Mouse (Mus musculus) lung, postnatal 0 days (tissue): ENCODE data around the gene Slc52a3. TPM values are rescaled to one million over a fixed set of nuclear protein-coding genes. Genes with fewer than 3 reads are reported as not detected.

ENCODE experiments used
- ATAC-seq: fragments of 200-750 bp; cut with Nextera tagmentation; 2 replicates; pipeline ENCODE4 v1.8.0; 2017; ENCODE audit warnings: moderate library complexity
- DNase-seq: peaks from one replicate; pipeline ENCODE4 v3.0.0-alpha.2; 2016; ENCODE audit warnings: low spot score
- H3K27ac ChIP-seq: fragments of 300-500 bp; sonication (generic); 2 replicates; pipeline ENCODE4 v1.5.1; 2014; ENCODE audit warnings: antibody characterized with exemption, mild to moderate bottlenecking, low read length, mixed read lengths
- H3K27me3 ChIP-seq: fragments of 300-500 bp; sonication (generic); replicated peaks from 2 replicates; pipeline ENCODE4 v1.6.1; 2014; ENCODE audit warnings: low read length, mixed read lengths; ENCODE audit not compliant: insufficient read depth
- H3K36me3 ChIP-seq: fragments of 300-500 bp; sonication (generic); 2 replicates; pipeline ENCODE4 v1.6.1; 2014; ENCODE audit warnings: low read length, mixed read lengths; ENCODE audit not compliant: insufficient read depth
- H3K4me1 ChIP-seq: fragments of 300-500 bp; sonication (generic); 2 replicates; pipeline ENCODE4 v1.6.1; 2014; ENCODE audit warnings: antibody characterized with exemption, low read depth, low read length, mixed read lengths; ENCODE audit not compliant: insufficient read depth
- H3K4me2 ChIP-seq: fragments of 300-500 bp; sonication (generic); replicated peaks from 2 replicates; pipeline ENCODE4 v1.6.1; 2014; ENCODE audit warnings: low read depth, mild to moderate bottlenecking, low read length, moderate library complexity, mixed read lengths
- H3K4me3 ChIP-seq: fragments of 300-500 bp; sonication (generic); 2 replicates; pipeline ENCODE4 v1.5.1; 2014; ENCODE audit warnings: low read depth, low read length
- H3K9ac ChIP-seq: fragments of 300-500 bp; sonication (generic); replicated peaks from 2 replicates; pipeline ENCODE4 v1.6.1; 2014; ENCODE audit warnings: low read depth, mild to moderate bottlenecking
- H3K9me3 ChIP-seq: fragments of 300-500 bp; sonication (generic); 2 replicates; pipeline ENCODE4 v1.6.1; 2016; ENCODE audit warnings: low read length, mixed read lengths
- CTCF ChIP-seq: IDR thresholded peaks from 2 replicates; pipeline ENCODE4 v1.5.1; 2016; ENCODE audit warnings: antibody characterized with exemption, mild to moderate bottlenecking
- EP300 ChIP-seq: IDR thresholded peaks from 2 replicates; pipeline ENCODE4 v1.6.1; 2016; ENCODE audit warnings: antibody characterized with exemption, mild to moderate bottlenecking, control low read depth
- WGBS: fragments of 180-500 bp; shearing (Covaris S2); extraction: QIAGEN DNeasy Blood & Tissue Kit; methylation state at CpG from one replicate; pipeline ENCODE4 v1.1.7; 2014; 5-methylcytosine and 5-hydroxymethylcytosine counted together
- polyA plus RNA-seq: library from polyadenylated mRNA; unstranded; fragments of >200 nt; fragmentation: Nextera tagmentation; extraction: Ambion mirVana; gene quantifications from 2 replicates; pipeline ENCODE4 v1.2.1, GENCODE M21; 2015

Gene Slc52a3
- polyA plus RNA-seq, 1 experiment from 2014 or later = 26.0 TPM

DNA sequence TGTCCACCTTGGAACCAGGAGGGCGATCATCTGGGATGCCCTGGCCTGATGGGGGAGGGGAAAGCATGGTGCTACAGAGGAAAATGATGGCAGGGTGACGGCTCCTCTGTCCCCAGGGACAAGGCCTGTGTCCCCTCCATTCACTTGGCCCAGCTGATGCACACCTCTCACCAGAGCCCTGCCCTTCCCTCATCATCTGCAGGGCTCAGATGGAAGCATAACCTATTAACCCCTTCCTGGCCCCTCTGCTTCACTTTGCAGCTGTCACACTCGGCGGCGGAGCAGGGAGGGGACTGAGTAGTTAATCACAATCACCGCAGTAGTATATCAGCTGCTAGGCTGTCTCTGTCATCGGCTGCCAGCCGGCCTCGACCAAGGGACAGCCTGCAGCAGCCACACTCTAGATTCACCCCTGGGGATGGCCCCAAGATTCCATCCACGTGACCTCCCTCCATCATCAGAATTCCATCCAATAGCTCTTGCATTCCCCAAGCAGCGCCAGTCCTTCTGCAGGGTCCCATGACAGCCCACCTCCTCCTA is 28.6 kb downstream of the Slc52a3 start:
- ATAC-seq = no peak
- no peaks in the 10 kb centered on the region for H3K4me1 ChIP-seq
- no peaks in the 10 kb centered on the region for H3K36me3 ChIP-seq
- H3K9ac ChIP-seq = no peak overlapping the region
- no peak for DNase-seq
- 40% methylated on average over 11 of the region's 11 CpGs for WGBS
- no peak overlapping the region for H3K27ac ChIP-seq
- no peaks in the 10 kb centered on the region for H3K9me3 ChIP-seq
- H3K4me2 ChIP-seq = no peak overlapping the region
- H3K4me3 ChIP-seq = no peak overlapping the region
- 0 out of 2 replicates have a peak, but pooled peaks cover 4% of the 10 kb centered on the region for H3K27me3 ChIP-seq
- TF ChIP-seq CTCF (no peak), EP300 (no peak)

DNA sequence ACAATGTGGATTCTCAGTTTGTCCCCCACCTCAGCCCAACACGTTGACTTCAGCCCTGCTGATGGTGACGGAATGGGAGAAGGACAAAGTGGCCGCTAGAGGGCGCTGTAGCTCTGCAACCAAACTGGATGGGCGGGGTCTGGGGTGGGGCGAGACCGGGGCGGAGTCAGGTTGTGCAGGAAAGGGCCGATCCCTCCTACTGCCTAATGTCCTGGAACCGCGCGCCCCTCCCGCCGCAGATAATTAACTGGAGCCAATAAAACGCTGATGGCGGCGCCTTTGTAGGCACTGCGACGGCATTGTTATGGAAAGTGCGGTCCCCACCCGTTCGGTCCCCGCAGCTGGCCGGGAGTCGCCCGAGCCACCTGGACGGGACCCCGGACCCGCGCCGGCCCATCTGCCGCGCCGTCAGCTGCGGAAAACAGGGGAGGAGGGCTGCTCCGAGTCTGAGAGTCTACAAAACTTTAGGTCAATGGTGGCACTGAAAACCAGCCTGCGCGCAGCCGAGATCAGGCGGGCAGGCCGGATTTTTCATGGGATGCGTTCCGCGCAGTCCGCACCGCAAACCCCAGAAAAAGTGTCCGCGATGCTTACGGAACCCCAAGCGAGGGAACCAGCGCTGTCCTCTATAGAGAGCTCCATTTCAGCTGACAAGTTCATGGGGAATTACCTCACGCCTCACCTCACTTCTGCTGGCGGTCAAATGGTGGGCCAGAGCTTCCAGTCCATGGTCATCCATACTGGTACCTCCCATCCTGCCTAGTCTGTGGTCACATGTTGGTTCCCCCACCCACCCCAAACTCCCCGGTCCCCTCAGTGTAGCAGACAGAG is 33.2 kb downstream of the Slc52a3 start:
- 3% methylated on average over 51 of the region's 54 CpGs for WGBS
- Histone ChIP-seq H3K27me3 (0 out of 2 replicates have a peak, but pooled peaks cover 4% of the 10 kb centered on the region), H3K27ac (no peak overlapping the region), H3K36me3 (no peaks in the 10 kb centered on the region), H3K4me2 (peak overlapping the region; percentile 97), H3K4me3 (peak overlapping the region; percentile 54), H3K4me1 (no peaks in the 10 kb centered on the region), H3K9ac (no peak overlapping the region; the same call in 1 of the 2 replicates), H3K9me3 (no peaks in the 10 kb centered on the region)
- TF ChIP-seq CTCF (peak; percentile 94), EP300 (no peak)
- peak; percentile 96 for ATAC-seq
- DNase-seq = peak; percentile 97

DNA sequence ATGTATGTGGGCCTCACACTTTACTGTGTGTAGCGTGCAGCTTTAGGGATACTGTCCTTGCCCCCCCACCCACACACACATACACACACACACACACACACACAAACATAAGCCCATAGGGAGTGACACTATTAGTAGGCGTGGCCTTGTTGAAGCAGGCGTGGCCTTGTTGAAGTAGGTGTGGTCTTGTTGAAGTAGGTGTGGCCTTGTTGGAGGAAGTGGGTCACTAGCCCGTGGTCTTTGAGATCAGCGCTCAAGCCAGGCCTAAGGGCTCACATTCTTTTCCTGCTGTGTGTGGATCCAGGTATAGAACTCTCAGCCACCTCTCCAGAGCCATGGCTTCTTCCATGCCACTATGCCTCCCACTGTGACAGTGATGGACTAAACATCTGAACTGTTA is 34.7 kb downstream of the Slc52a3 start:
- WGBS = 62% methylated on average over 5 of the region's 5 CpGs

DNA sequence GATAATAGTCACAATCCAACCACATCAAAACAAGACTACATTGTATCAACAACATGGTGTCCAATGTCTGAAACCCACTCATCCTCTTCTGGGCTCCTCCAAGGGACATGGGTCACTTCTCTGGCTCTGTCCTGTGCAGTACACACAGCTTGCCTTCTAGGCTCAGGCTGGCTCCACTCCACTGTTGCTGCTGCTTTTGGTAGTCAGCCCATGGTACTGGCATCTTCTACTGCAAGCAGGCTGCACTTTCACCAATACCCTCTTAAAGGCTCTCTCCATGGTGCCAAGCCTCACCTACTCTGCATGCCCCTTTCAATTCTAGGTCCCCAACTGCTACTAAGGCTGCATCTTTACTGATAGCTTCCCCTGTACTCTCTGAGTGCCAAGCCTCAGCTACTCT is 43.8 kb downstream of the Slc52a3 start:
- H3K27ac ChIP-seq = no peak overlapping the region
- TF ChIP-seq CTCF = no peak
- TF ChIP-seq EP300 = no peak
- H3K4me3 ChIP-seq = no peak overlapping the region
- ATAC-seq (no peak), DNase-seq (no peak)
- no peaks in the 10 kb centered on the region for H3K27me3 ChIP-seq
- H3K9me3 ChIP-seq = no peaks in the 10 kb centered on the region
- H3K4me2 ChIP-seq = no peak overlapping the region
- no peak overlapping the region for H3K9ac ChIP-seq
- H3K4me1 ChIP-seq = no peaks in the 10 kb centered on the region
- H3K36me3 ChIP-seq = no peaks in the 10 kb centered on the region

More for the DNA sequence above, 34.7 kb downstream of the Slc52a3 start:
- no peak for TF ChIP-seq CTCF
- no peak for TF ChIP-seq EP300
- ATAC-seq = no peak
- H3K9me3 ChIP-seq = no peaks in the 10 kb centered on the region
- H3K36me3 ChIP-seq = no peaks in the 10 kb centered on the region
- no peak overlapping the region for H3K27ac ChIP-seq
- DNase-seq = no peak
- no peak overlapping the region for H3K9ac ChIP-seq
- H3K4me2 ChIP-seq = no peak overlapping the region
- H3K4me1 ChIP-seq = no peaks in the 10 kb centered on the region
- H3K4me3 ChIP-seq = no peak overlapping the region
- 0 out of 2 replicates have a peak, but pooled peaks cover 4% of the 10 kb centered on the region for H3K27me3 ChIP-seq

DNA sequence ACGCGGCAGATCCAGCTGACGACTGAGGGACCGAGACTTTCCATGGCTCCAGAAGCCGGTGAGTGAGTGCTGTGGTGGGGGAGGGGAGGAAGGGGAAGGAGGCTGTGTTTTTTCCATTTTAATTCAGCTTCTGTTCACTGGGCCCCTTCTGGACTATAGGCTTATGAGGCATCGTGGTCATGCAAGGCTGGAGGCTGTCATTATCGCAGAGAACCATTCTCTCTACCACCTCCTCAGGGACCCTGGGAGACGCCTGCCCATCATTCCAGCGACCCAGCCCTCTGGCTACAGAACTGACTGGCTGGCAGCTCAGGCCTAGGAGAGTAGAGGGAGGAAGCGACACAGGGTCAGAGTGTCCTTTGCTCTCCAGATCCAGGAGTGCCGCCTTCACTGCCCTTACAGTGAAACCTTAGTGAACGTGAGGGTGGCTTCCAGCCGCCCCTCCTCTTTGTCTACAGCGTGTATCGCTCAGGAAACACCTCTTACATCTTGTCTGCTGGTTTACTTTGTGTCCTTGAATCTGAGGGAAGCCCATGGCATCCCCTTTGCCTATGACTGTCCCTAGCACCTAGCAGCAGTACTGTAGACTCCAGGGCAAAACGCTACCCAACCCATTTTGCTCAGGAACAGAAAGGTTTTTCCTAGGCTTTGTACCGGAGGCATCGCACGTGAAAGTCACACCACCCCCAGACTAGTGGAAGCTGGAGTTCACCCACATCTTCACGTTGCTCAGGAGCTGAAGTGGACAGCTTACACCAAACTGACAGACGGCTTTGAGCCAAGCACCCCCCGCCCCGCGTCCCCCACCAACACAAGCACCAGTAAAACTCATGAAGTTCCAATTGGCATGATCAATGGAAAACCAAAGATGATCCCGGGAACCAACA is 51.0 kb downstream of the Slc52a3 start:
- peaks cover 45% of the 10 kb centered on the region for H3K27me3 ChIP-seq
- WGBS = 3% methylated on average over 25 of the region's 25 CpGs
- no peak overlapping the region for H3K9ac ChIP-seq
- TF ChIP-seq EP300 = no peak
- no peak for TF ChIP-seq CTCF
- peaks cover 10% of the 10 kb centered on the region for H3K4me1 ChIP-seq
- ATAC-seq = no peak
- H3K27ac ChIP-seq = no peak overlapping the region
- no peaks in the 10 kb centered on the region for H3K9me3 ChIP-seq
- H3K4me3 ChIP-seq = no peak overlapping the region
- H3K4me2 ChIP-seq = no peak overlapping the region
- no peak for DNase-seq
- no peaks in the 10 kb centered on the region for H3K36me3 ChIP-seq
